Mouse (Mus musculus) liver, postnatal 0 days (tissue): Measurements from ENCODE around the gene Txnrd2. TPM values are rescaled to one million over a fixed set of nuclear protein-coding genes. Genes with fewer than 3 reads are reported as not detected.

Source experiments
- ATAC-seq: fragments of 200-750 bp; cut with Nextera tagmentation; 2 replicates; pipeline ENCODE4 v1.8.0; 2017; ENCODE audit warnings: mild to moderate bottlenecking, moderate library complexity
- DNase-seq: peaks from one replicate; pipeline ENCODE4 v3.0.0-alpha.2; 2016
- H3K27ac ChIP-seq: fragments of 300-500 bp; sonication (generic); 2 replicates; pipeline ENCODE4 v1.5.1; 2014; ENCODE audit warnings: antibody characterized with exemption, moderate library complexity, mild to moderate bottlenecking, low read depth
- H3K27me3 ChIP-seq: fragments of 300-500 bp; sonication (generic); 2 replicates; pipeline ENCODE4 v1.6.1; 2014; ENCODE audit warnings: low read length, control low read depth, mixed read lengths; ENCODE audit not compliant: insufficient read depth
- H3K36me3 ChIP-seq: fragments of 300-500 bp; sonication (generic); replicated peaks from 2 replicates; pipeline ENCODE4 v1.6.1; 2014; ENCODE audit warnings: mild to moderate bottlenecking, control low read depth, low read length, moderate library complexity, mixed read lengths; ENCODE audit not compliant: insufficient read depth
- H3K4me1 ChIP-seq: fragments of 300-500 bp; sonication (generic); 2 replicates; pipeline ENCODE4 v1.6.1; 2014; ENCODE audit warnings: antibody characterized with exemption, mild to moderate bottlenecking, control low read depth; ENCODE audit not compliant: insufficient read depth
- H3K4me2 ChIP-seq: fragments of 300-500 bp; sonication (generic); 2 replicates; pipeline ENCODE4 v1.6.1; 2014; ENCODE audit warnings: low read depth, mild to moderate bottlenecking, low read length, moderate library complexity, mixed read lengths
- H3K4me3 ChIP-seq: fragments of 300-500 bp; sonication (generic); 2 replicates; pipeline ENCODE4 v1.5.1; 2014; ENCODE audit warnings: low read depth, low read length
- H3K9ac ChIP-seq: fragments of 300-500 bp; sonication (generic); replicated peaks from 2 replicates; pipeline ENCODE4 v1.6.1; 2014; ENCODE audit warnings: mild to moderate bottlenecking, moderate library complexity
- H3K9me3 ChIP-seq: fragments of 300-500 bp; sonication (generic); 2 replicates; pipeline ENCODE4 v1.6.1; 2016; ENCODE audit warnings: mild to moderate bottlenecking, control low read depth, low read length, mixed read lengths
- CTCF ChIP-seq: sonication (generic); IDR thresholded peaks from 2 replicates; pipeline ENCODE4 v1.5.1; 2016; ENCODE audit warnings: antibody characterized with exemption, low read depth
- EP300 ChIP-seq: IDR thresholded peaks from 2 replicates; pipeline ENCODE4 v1.6.1; 2016; ENCODE audit warnings: antibody characterized with exemption, low read depth, mild to moderate bottlenecking
- WGBS: fragments of 180-500 bp; shearing (Covaris S2); extraction: QIAGEN DNeasy Blood & Tissue Kit; methylation state at CpG from one replicate; pipeline ENCODE4 v1.1.7; 2014; ENCODE audit not compliant: insufficient replicate concordance; 5-methylcytosine and 5-hydroxymethylcytosine counted together
- polyA plus RNA-seq: library from polyadenylated mRNA; unstranded; fragments of >200 nt; fragmentation: Nextera tagmentation; extraction: Ambion mirVana; gene quantifications from 2 replicates; pipeline ENCODE4 v1.2.1, GENCODE M21; 2015

Gene Txnrd2
- polyA plus RNA-seq, 1 experiment from 2014 or later, result 53.3 TPM

DNA sequence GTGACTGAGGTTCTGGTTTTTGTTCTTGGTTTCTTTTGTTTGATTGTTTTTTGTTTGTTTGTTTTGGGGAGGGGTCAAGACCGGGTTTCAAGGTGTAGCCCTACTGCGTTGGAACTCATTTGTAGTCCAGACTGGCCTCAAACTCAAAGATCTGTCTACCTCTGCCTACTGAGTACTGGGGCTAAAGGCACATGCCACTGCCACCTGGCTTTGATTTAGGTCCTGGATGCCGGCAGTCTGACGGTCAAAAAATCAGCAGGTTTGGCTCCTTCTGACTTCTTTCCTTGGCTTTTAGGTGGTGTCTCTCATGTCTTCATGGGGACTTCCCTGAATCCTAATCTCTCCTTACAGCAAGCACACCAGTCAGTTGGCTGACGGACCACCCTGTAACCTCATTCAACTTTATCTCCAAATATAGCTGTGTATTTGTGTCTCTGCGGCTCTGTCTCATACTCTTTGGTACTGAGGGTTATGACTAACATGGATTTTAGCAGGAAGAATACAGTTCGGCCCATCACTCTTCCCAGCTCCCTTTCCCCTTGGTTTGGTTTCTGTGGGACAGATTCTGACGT is 4.5 kb downstream of the Txnrd2 start:
- no peak for DNase-seq

GRCm38 (mm10) chr16:18433341-18433920 is 7.2 kb downstream of the Txnrd2 start:
- peak overlapping the region; percentile 52; the same call in 1 of the 2 replicates for H3K27ac ChIP-seq
- DNase-seq, result no peak
- peaks cover 4% of the 10 kb centered on the region; the same call in 1 of the 2 replicates for H3K4me1 ChIP-seq
- H3K4me3 ChIP-seq, result no peak overlapping the region
- no peaks in the 10 kb centered on the region for H3K9me3 ChIP-seq
- peaks cover 33% of the 10 kb centered on the region for H3K36me3 ChIP-seq
- TF ChIP-seq CTCF (no peak), EP300 (no peak)
- WGBS, result 84% methylated on average over 5 of the region's 5 CpGs
- no peak overlapping the region for H3K4me2 ChIP-seq
- ATAC-seq, result peak; percentile 54
- H3K9ac ChIP-seq, result no peak overlapping the region
- H3K27me3 ChIP-seq, result no peaks in the 10 kb centered on the region

More for the DNA sequence above, 4.5 kb downstream of the Txnrd2 start:
- peak overlapping the region; percentile 83 for H3K4me3 ChIP-seq
- H3K27me3 ChIP-seq, result no peaks in the 10 kb centered on the region
- TF ChIP-seq CTCF (0 out of 2 replicates have a peak, but pooled peaks have one; percentile 15), EP300 (no peak)
- peak overlapping the region; percentile 63 for H3K9ac ChIP-seq
- H3K27ac ChIP-seq, result peak overlapping the region; percentile 46
- no peaks in the 10 kb centered on the region for H3K9me3 ChIP-seq
- H3K4me2 ChIP-seq, result peak overlapping the region; percentile 89
- ATAC-seq, result no peak
- peaks cover 9% of the 10 kb centered on the region for H3K36me3 ChIP-seq
- WGBS, result 58% methylated on average over 8 of the region's 8 CpGs
- peaks cover 22% of the 10 kb centered on the region for H3K4me1 ChIP-seq

- H3K27me3 ChIP-seq, result no peaks in the 10 kb centered on the region
- DNase-seq (no peak), ATAC-seq (no peak)
- H3K36me3 ChIP-seq, result peaks cover 49% of the 10 kb centered on the region
- no peak overlapping the region for H3K4me2 ChIP-seq
- peaks cover 4% of the 10 kb centered on the region; the same call in 1 of the 2 replicates for H3K4me1 ChIP-seq
- H3K9me3 ChIP-seq, result no peaks in the 10 kb centered on the region
- no peak overlapping the region for H3K4me3 ChIP-seq
- TF ChIP-seq EP300, result no peak
- no peak for TF ChIP-seq CTCF
- H3K9ac ChIP-seq, result no peak overlapping the region
- H3K27ac ChIP-seq, result no peak overlapping the region
- WGBS, result 87% methylated on average over 6 of the region's 6 CpGs
Measured at GRCm38 (mm10) chr16:18436128-18436527, 9.9 kb downstream of the Txnrd2 start.

- H3K27me3 ChIP-seq, result no peaks in the 10 kb centered on the region
- no peaks in the 10 kb centered on the region for H3K9me3 ChIP-seq
- peaks cover 71% of the 10 kb centered on the region for H3K36me3 ChIP-seq
- DNase-seq, result peak; percentile 93
- no peak overlapping the region for H3K9ac ChIP-seq
- WGBS, result 23% methylated on average over 8 of the region's 8 CpGs
- peak; percentile 76 for ATAC-seq
- H3K4me3 ChIP-seq, result no peak overlapping the region
- no peaks in the 10 kb centered on the region for H3K4me1 ChIP-seq
- H3K27ac ChIP-seq, result no peak overlapping the region
- no peak overlapping the region for H3K4me2 ChIP-seq
- peak; percentile 100 for TF ChIP-seq CTCF
- no peak for TF ChIP-seq EP300
Measured at GRCm38 (mm10) chr16:18443385-18443841, 17.2 kb downstream of the Txnrd2 start.

DNA sequence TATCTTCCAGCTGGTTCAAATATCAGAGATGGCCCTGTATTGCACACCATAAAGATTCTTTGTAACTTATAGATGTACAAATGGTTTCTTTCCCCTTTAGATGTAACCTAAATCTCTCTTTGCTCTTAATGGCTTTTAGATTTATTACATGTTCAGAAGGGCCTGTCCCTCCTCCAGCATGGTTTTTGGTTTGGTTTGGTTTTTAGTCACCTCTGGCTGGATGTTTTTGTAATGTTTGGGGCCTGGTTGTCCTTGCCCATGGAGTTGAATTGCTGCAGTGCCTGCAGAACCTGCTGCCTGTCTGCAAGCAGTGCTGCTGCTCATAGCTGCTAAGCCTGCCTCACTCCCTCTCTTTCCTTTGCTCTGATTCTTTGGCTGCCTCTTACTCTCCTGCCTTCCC is 21.1 kb downstream of the Txnrd2 start:
- Histone ChIP-seq H3K4me3 (no peak overlapping the region), H3K4me2 (no peak overlapping the region), H3K9me3 (no peaks in the 10 kb centered on the region), H3K36me3 (peaks cover 68% of the 10 kb centered on the region), H3K9ac (no peak overlapping the region), H3K4me1 (no peaks in the 10 kb centered on the region), H3K27me3 (no peaks in the 10 kb centered on the region), H3K27ac (no peak overlapping the region)
- ATAC-seq (no peak), DNase-seq (no peak)
- TF ChIP-seq CTCF (no peak), EP300 (no peak)

- WGBS, result 77% methylated on average over 6 of the region's 6 CpGs
- peaks cover 59% of the 10 kb centered on the region for H3K36me3 ChIP-seq
- no peaks in the 10 kb centered on the region for H3K9me3 ChIP-seq
- H3K4me2 ChIP-seq, result no peak overlapping the region
- H3K27ac ChIP-seq, result no peak overlapping the region
- H3K4me3 ChIP-seq, result no peak overlapping the region
- TF ChIP-seq EP300 (no peak), CTCF (no peak)
- no peak for ATAC-seq
- no peak overlapping the region for H3K9ac ChIP-seq
- DNase-seq, result no peak
- H3K27me3 ChIP-seq, result no peaks in the 10 kb centered on the region
- no peaks in the 10 kb centered on the region for H3K4me1 ChIP-seq
Measured at GRCm38 (mm10) chr16:18448104-18448503, 21.9 kb downstream of the Txnrd2 start.
